Mouse (Mus musculus): ENCODE results near the gene Apom. TPM values are rescaled to one million over a fixed set of nuclear protein-coding genes. Genes with fewer than 3 reads are reported as not detected.

The Apom gene
- polyA plus RNA-seq, 1 experiment from 2014 or later, result 0.32 TPM

- H3K9me3 ChIP-seq, result no peaks in the 10 kb centered on the region
- ATAC-seq (ENCODE audit: low FRiP score, low read depth), result no peak
- 80% methylated on average over 8 of the region's 8 CpGs for WGBS
- no peak overlapping the region for H3K27ac ChIP-seq
- H3K4me1 ChIP-seq, result no peaks in the 10 kb centered on the region
- peaks cover 61% of the 10 kb centered on the region for H3K36me3 ChIP-seq
- H3K27me3 ChIP-seq (replicated peaks), result no peaks in the 10 kb centered on the region
- H3K4me2 ChIP-seq (replicated peaks), result no peak overlapping the region
- H3K4me3 ChIP-seq, result peak overlapping the region; percentile 5; the same call in 1 of the 2 replicates
- H3K9ac ChIP-seq, result no peak overlapping the region
Observed at GRCm38 (mm10) chr17:35102299-35102698, 29.6 kb downstream of the Apom start.

GRCm38 (mm10) chr17:35101161-35101560, 30.7 kb downstream of the Apom start:
- no peak for ATAC-seq (ENCODE audit: low FRiP score, low read depth)
- no peaks in the 10 kb centered on the region for H3K9me3 ChIP-seq
- 92% methylated on average over 11 of the region's 11 CpGs for WGBS
- no peaks in the 10 kb centered on the region for H3K4me1 ChIP-seq
- peaks cover 72% of the 10 kb centered on the region for H3K36me3 ChIP-seq
- no peaks in the 10 kb centered on the region for H3K27me3 ChIP-seq (replicated peaks)
- H3K27ac ChIP-seq, result no peak overlapping the region
- no peak overlapping the region for H3K9ac ChIP-seq
- no peak overlapping the region for H3K4me2 ChIP-seq (replicated peaks)
- no peak overlapping the region for H3K4me3 ChIP-seq

GRCm38 (mm10) chr17:35100196-35100765, 31.6 kb downstream of the Apom start:
- no peaks in the 10 kb centered on the region for H3K27me3 ChIP-seq (replicated peaks)
- ATAC-seq (ENCODE audit: low FRiP score, low read depth), result no peak
- H3K9ac ChIP-seq, result no peak overlapping the region
- H3K4me3 ChIP-seq, result no peak overlapping the region
- H3K9me3 ChIP-seq, result no peaks in the 10 kb centered on the region
- no peak overlapping the region for H3K27ac ChIP-seq
- H3K4me2 ChIP-seq (replicated peaks), result no peak overlapping the region
- H3K36me3 ChIP-seq, result peaks cover 79% of the 10 kb centered on the region
- WGBS, result 82% methylated on average over 10 of the region's 10 CpGs
- H3K4me1 ChIP-seq, result no peaks in the 10 kb centered on the region

- WGBS, result 86% methylated on average over 12 of the region's 12 CpGs
- ATAC-seq (ENCODE audit: low FRiP score, low read depth), result no peak
- Histone ChIP-seq H3K4me2 (replicated peaks) (no peak overlapping the region), H3K9me3 (no peaks in the 10 kb centered on the region), H3K36me3 (peaks cover 91% of the 10 kb centered on the region), H3K4me1 (no peaks in the 10 kb centered on the region), H3K9ac (no peak overlapping the region), H3K27me3 (replicated peaks) (no peaks in the 10 kb centered on the region), H3K27ac (no peak overlapping the region), H3K4me3 (no peak overlapping the region)
Observed at GRCm38 (mm10) chr17:35097164-35097655, 34.6 kb downstream of the Apom start.

- Histone ChIP-seq H3K9me3 (no peaks in the 10 kb centered on the region), H3K4me1 (no peaks in the 10 kb centered on the region), H3K27me3 (replicated peaks) (no peaks in the 10 kb centered on the region), H3K27ac (no peak overlapping the region), H3K9ac (no peak overlapping the region), H3K4me2 (replicated peaks) (no peak overlapping the region), H3K4me3 (no peak overlapping the region), H3K36me3 (peaks cover 91% of the 10 kb centered on the region)
- WGBS, result 85% methylated on average over 12 of the region's 12 CpGs
- no peak for ATAC-seq (ENCODE audit: low FRiP score, low read depth)
Observed at GRCm38 (mm10) chr17:35096597-35096996, 35.3 kb downstream of the Apom start.

- H3K9ac ChIP-seq, result 0 out of 2 replicates have a peak overlapping the region, but pooled peaks have one; percentile 29
- H3K4me2 ChIP-seq (replicated peaks), result no peak overlapping the region
- ATAC-seq (ENCODE audit: low FRiP score, low read depth), result no peak
- H3K4me3 ChIP-seq, result no peak overlapping the region
- WGBS, result 93% methylated on average over 15 of the region's 15 CpGs
- peaks cover 76% of the 10 kb centered on the region for H3K36me3 ChIP-seq
- no peaks in the 10 kb centered on the region for H3K27me3 ChIP-seq (replicated peaks)
- peaks cover 12% of the 10 kb centered on the region for H3K4me1 ChIP-seq
- no peak overlapping the region for H3K27ac ChIP-seq
- H3K9me3 ChIP-seq, result no peaks in the 10 kb centered on the region
Observed at GRCm38 (mm10) chr17:35094475-35095365, 37.1 kb downstream of the Apom start.

GRCm38 (mm10) chr17:35092403-35093198, 39.2 kb downstream of the Apom start:
- H3K27me3 ChIP-seq (replicated peaks), result no peaks in the 10 kb centered on the region
- no peak for ATAC-seq (ENCODE audit: low FRiP score, low read depth)
- peaks cover 59% of the 10 kb centered on the region for H3K36me3 ChIP-seq
- no peak overlapping the region for H3K27ac ChIP-seq
- H3K4me1 ChIP-seq, result peaks cover 14% of the 10 kb centered on the region
- H3K4me3 ChIP-seq, result no peak overlapping the region
- no peak overlapping the region for H3K9ac ChIP-seq
- 94% methylated on average over 14 of the region's 14 CpGs for WGBS
- no peaks in the 10 kb centered on the region for H3K9me3 ChIP-seq
- H3K4me2 ChIP-seq (replicated peaks), result no peak overlapping the region

- no peaks in the 10 kb centered on the region for H3K27me3 ChIP-seq (replicated peaks)
- peaks cover 14% of the 10 kb centered on the region for H3K4me1 ChIP-seq
- no peaks in the 10 kb centered on the region for H3K9me3 ChIP-seq
- H3K36me3 ChIP-seq, result peaks cover 39% of the 10 kb centered on the region
- peak overlapping the region; percentile 61 for H3K4me3 ChIP-seq
- peak overlapping the region; percentile 66 for H3K4me2 ChIP-seq (replicated peaks)
- WGBS, result 72% methylated on average over 8 of the region's 8 CpGs
- peak overlapping the region; percentile 88 for H3K9ac ChIP-seq
- ATAC-seq (ENCODE audit: low FRiP score, low read depth), result no peak
- H3K27ac ChIP-seq, result peak overlapping the region; percentile 32; the same call in 1 of the 2 replicates
Observed at GRCm38 (mm10) chr17:35090166-35090932, 41.5 kb downstream of the Apom start.

GRCm38 (mm10) chr17:35088825-35089644, 42.8 kb downstream of the Apom start, which contains the start of gene Abhd16a:
Abhd16a (plus strand) TSS chr17:35089263.
- Histone ChIP-seq H3K27me3 (replicated peaks) (no peaks in the 10 kb centered on the region), H3K9ac (peak within 1 kb of the TSS; percentile 88), H3K4me2 (replicated peaks) (peak within 1 kb of the TSS; percentile 66), H3K4me3 (peak within 1 kb of the TSS; percentile 61), H3K9me3 (no peaks in the 10 kb centered on the region), H3K4me1 (peaks cover 14% of the 10 kb centered on the region), H3K27ac (peak within 1 kb of the TSS; percentile 87), H3K36me3 (peaks cover 27% of the 10 kb centered on the region)
- WGBS, result 3% methylated on average over 67 of the region's 67 CpGs
- peak; percentile 98 for ATAC-seq (ENCODE audit: low FRiP score, low read depth)

- Histone ChIP-seq H3K9me3 (no peaks in the 10 kb centered on the region), H3K27ac (no peak overlapping the region), H3K27me3 (replicated peaks) (no peaks in the 10 kb centered on the region), H3K36me3 (peaks cover 19% of the 10 kb centered on the region), H3K9ac (no peak overlapping the region), H3K4me2 (replicated peaks) (no peak overlapping the region), H3K4me3 (no peak overlapping the region), H3K4me1 (peaks cover 14% of the 10 kb centered on the region)
- ATAC-seq (ENCODE audit: low FRiP score, low read depth), result no peak
- 55% methylated on average over 2 of the region's 2 CpGs for WGBS
Observed at GRCm38 (mm10) chr17:35088151-35088550, 43.7 kb downstream of the Apom start.

Data from neural tube, embryonic 12.5 days (tissue).